Mouse (Mus musculus) central nervous system, embryonic 11.5 days (tissue): Measurements from ENCODE around the gene Fam53b. TPM values are rescaled to one million over a fixed set of nuclear protein-coding genes. Genes with fewer than 3 reads are reported as not detected.

Experiments used
- polyA plus RNA-seq: library from polyadenylated mRNA; depleted of rRNA; stranded (reverse); fragments of >200 nt; gene quantifications from 2 replicates; pipeline ENCODE4 v1.2.3, GENCODE M21; 2012; rRNA removed

Gene Fam53b
- polyA plus RNA-seq: 13.5 and 13.7 TPM in 2 replicates

DNA sequence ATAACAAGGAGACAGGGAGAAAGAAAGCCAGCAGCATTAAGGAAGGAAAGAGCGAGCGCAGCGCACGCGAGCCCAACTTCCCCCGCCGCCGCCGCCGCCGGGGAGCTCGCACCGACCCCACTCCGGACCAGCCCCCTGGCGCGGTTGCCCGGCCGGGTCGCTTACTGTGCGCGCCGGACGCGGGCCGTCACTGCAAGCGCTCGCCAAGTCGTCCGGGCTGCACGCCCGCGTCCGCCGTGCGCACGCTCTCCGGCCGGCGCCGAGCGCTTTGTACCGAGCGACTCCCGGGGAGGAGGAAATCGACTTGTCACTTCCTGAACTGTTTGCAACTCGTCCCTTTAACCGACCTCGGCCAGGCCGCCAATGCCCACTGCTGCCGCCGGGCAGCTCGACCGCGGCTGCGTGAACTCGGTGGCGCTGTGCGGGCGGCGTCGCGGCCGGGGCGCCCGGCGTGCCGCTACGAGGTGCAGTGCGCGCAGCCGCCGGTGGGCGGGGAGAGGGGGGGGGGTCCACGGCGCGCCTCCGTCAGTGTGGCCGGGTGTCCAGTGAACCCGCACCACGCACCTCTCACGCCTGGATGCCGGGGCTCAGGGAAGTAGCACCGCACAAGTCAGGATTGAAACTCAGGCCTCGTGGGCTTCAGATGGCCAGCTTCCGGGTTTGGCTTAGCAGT, at the start of gene Fam53b:
TSS of gene Fam53b (minus strand) at position 471 of the 673 bp plus-strand sequence.

DNA sequence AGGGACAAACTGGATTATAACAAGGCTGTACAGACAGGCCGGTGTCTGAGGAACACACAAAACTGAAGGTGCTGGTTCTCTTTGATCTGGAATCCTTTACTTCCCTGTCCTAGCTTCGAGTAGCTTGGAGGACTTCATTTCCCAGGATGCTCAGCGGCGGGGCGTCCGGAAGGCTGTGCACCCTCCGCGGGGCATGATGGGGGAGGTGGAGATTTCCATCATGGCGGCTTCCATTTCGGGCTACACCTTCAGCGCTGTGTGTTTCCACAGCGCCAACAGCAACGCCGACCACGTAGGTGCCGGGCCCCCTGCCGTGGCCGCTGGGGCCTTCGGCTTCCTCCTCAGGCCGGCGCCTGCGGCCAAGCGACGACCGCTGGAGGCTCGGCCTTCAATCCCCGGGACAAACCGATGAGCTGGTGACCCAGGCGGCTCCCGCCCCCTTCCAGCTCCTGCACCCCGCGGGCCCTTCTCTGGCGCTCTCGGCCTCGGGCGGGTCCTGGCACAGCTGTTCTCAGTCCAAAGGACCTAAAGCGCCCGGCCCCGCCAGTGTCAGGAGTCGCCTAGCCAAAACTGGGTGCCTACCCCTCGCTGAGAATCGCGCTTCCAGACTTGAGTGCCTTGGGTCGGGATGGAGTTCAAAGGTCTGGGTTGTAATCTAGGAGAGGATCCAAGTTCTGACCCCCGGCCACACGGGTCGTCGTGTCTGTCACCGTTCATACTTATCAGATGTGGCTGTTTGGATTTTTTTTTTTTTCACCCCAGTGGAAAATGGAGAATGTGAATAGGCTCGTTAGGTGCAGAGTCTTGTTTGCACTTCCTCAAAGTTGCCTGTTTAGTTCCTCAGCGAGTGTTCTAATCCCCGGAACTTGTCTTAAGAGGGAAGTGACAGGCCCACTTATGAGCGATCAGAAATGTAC, 45.6 kb upstream of the Fam53b start, which contains the start of gene Abraxas2:
TSS of gene Abraxas2 (plus strand) at position 184 of the 917 bp plus-strand sequence.

DNA sequence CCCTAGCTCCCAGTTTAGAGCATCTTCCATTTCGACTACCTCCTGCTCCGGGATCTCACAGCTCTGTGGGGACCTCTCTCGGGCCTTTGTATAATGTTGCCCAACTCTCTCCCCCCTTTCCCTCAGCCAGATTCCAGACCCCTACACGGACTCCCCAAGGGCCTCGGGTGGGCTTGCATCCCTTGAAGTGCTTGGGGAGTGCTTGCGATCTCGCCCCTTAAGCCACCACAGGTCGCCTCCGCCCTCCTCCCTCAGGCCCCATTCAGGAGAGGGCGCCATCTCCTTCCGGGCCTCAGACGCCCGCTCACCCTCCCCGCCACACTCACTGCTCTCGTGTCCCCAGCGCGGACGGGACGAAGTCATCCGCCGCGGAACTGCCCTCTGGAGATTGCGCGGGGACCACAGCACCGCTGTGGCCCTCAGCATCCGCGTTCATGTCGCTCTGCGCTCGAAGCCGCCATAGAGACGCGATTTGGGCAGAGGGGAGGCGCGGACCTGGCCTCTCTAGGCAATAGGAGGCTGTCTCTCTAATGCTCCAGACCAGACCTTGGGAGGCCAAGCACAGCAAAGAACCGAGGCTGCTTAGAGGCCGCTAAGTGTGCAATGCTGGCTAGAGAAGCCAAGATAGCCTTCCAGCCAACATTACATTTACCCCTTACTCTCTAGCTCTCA, 38.6 kb upstream of the Fam53b start, which contains the start of gene Eef1akmt2:
TSS of gene Eef1akmt2 (minus strand) at position 501 of the 672 bp plus-strand sequence.

Other genes with a start within 250 kb of the Fam53b start
- gene Oat, start 237.5 kb downstream of the Fam53b start, polyA plus RNA-seq: 86.6 and 94.4 TPM in 2 replicates
- 1.7 and 3.0 TPM in 2 replicates for gene Nkx1-2, start 214.2 kb downstream of the Fam53b start, polyA plus RNA-seq
- gene Lhpp, start 203.2 kb downstream of the Fam53b start, polyA plus RNA-seq: 18.0 and 18.5 TPM in 2 replicates
- gene Eef1akmt2, start 38.8 kb upstream of the Fam53b start, polyA plus RNA-seq: 58.0 and 61.7 TPM in 2 replicates
- gene Abraxas2, start 45.3 kb upstream of the Fam53b start, polyA plus RNA-seq: 27.4 and 32.5 TPM in 2 replicates
- 21.0 and 26.5 TPM in 2 replicates for gene Zranb1, start 117.3 kb upstream of the Fam53b start, polyA plus RNA-seq